Mouse (Mus musculus) right cerebral cortex, postnatal 25 days (tissue): ENCODE measurements around the gene Rybp.

Experiments
- DNase-seq: peaks from one replicate; pipeline ENCODE4 v3.0.0; 2022

Gene Rybp

DNA sequence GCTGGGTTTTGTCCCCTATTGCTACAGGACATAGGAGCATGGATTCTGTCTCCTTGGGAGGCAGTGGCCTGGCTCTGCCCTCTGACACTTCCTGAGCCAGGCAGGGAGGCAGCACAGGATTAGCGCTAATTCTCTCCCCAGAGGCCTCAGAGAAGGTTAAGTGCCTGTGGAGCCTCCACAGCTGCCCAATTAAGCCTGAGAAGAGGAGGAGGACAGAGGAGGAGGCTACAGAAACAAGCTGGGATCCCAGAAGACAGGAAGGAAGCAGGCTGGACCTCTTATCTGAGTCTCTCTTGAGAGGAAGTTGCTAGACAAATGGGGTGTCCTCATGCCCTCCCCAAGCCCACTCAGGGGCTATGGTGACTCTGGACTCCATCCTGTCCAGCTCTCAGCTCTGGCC is 101.8 kb downstream of the Rybp start:
- no peak for DNase-seq

DNA sequence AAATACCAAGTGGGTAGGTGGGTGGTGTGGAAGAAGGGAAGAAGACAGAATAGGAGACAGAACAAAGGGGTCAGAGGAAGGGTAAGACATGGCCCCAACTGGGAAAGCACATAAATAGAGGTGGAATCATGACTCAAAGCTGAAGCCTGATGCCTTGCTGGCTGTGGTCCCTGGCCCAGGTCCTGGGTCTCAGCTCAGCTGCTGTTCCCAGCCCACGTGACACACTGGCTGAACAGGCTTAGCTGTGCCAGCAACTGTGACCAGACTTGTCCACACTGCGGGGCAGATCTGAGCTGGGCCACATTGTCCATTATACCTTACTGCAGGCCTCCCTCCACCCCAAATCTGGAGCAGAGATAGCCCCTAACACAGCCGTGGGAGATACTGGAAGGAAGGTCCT is 103.9 kb downstream of the Rybp start:
- no peak for DNase-seq

DNA sequence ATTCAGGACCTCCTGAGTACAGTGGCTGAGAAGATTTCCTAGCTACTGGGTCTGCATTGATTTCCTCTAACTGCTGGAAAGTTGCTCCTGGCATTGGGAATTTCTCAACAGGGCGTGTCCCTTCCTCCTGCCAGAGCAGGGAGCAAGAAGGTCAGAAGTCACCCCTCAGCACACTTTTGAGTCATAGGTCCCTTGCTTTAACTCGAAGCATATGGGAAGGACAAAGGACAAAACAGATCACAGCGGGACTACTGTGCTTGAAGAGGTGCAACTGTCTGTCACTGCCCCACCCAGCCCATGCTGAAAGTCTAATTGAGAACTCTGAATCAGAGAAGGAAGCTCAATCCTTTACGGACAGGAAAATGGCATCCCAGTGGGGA is 106.4 kb downstream of the Rybp start:
- DNase-seq = no peak

DNA sequence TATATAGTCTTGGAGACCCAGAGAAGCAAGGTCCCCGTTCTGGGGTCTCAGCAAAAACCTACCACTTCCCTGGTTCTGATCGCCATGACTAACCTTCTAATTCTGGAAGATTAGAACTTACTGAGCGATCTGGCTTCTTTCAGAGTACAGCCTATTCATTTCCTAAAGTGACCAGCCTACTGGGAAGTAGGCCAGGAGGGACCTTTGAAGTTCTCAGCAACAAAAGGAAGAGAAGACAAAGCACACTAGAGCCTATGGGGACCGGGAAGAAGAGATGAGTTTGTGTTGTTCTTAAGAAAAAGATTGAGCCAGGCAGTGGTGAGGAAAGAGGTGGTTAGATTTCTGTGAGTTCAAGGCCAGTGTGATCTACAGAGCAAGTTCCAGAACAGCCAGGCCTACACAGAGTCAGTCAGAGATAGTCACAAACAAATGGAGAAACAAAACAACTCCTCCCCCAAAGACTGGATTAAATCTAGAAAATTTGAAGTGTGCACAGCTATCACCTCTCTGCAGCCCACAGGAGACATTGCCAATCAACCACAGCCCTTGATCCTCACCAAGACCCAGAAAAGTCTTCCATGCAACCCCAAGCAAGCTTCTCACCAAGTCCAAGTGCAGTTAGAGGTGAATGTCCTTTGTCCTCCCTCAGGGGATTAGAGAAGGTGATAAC is 106.9 kb downstream of the Rybp start:
- no peak for DNase-seq

DNA sequence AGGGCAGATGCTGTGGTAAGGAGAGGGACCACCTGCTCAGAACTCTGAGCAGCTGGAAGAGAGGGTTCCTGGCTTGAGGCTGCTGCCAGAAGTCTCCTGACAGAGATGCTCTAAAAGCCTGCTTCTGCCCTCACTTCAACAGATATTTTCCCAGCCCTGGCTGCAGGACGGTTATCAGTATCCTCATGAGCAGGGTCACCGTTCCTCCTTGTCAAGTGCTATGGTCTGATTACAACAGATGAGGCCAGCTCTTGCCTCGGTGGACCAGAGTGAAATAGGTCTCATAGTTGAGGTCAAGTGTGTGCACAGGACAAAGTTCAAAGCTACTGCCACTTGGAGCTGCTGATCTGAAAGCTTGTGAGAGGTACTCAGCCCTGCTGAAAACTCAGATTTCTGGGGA is 108.5 kb downstream of the Rybp start:
- DNase-seq = no peak
